Mouse (Mus musculus) c-Kit-negative CD71-positive TER-119-positive erythroid progenitor cells, embryonic 14.5 days (primary cell): ENCODE data around the gene Klf13.
A peak's percentile ranks its signal among the peaks of the same experiment; 100 is the strongest.

Experiments used
- DNase-seq: peaks from one replicate; pipeline ENCODE4 v3.0.0-alpha.2; 2013; ENCODE audit warnings: low read depth, low spot score

Gene Klf13

DNA sequence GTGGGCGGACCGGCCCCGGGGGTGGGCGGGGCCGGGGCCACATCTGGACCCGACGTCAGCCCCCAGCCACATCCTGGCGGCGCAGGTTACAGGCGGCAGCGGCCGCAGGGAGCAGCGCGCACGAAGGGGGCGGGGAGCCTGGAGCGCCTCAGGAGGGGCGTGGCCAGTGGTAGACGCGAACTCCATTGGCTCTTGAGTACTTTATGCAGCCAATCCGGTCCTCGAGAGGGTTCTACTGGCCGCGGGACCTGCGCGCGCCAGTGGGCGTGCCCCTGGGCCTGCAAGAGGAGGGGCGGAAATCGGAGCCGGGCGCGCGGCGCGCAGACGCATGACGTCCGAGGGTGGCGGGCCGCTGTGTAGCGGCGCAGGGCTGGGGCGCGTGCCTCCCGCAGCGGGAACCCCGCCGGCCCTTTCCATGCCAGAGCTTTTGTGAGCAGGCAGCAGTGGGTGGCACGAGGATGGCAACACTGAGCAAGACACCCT, at the start of gene Klf13:
Klf13 (minus strand) TSS at position 2 of the 483 bp plus-strand sequence.
- DNase-seq: peak; percentile 97

DNA sequence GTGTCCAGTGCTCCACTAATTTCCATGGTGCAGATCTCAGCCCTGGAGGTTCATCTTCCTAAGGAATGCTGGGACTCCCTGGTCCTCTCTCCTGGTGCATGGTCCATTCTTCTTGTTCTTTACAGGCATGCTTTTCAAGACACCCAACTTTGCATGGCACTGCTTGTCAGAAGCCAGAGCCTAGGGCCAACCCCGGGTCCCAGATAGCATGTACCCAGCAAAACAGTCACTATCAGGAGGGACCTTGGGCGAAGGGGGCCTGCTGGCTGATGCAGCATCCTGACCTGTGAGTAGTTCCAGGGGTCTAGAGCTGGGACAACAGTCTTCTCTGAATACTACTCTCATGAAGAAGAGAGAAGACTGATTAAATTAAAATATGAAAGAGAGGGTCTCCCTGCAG, 49.7 kb upstream of the Klf13 start:
- no peak for DNase-seq

DNA sequence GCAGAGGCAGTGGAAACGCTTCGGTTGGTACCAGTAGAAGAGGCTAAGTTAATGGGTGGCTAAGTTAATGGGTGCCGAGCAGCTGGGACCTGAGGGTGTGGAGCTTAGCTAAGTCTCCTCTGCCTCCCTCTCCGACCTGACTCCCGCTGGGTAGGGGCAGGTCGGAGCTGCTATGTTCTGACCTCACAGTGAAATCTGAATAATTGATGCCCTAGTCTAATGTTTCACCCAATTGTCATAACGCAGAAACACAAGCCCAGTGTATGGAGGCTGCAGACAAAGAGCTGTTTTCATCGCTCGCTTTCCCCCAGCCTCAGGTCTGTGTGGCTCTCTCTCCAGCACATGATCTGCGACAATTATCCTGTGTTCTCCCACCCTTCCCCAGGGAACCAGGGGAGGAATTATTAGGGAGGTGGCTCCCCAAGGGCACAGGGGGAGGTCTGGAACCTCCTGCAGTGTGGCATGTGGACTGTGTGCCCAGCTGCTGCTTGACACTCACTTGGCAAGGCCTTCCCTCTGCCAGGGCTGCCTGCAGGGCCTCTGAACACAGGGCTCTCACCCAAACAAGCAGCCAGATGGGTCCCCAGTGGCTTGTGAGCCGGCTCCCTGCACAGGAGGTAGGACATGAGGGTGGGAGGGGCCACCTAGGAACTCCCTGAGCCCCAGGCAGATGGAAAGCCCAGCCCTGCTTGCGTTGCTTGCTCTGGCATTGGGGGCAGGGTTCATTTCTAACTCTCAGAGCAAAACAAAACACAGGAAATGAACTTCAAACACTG, 47.9 kb upstream of the Klf13 start:
- no peak for DNase-seq

DNA sequence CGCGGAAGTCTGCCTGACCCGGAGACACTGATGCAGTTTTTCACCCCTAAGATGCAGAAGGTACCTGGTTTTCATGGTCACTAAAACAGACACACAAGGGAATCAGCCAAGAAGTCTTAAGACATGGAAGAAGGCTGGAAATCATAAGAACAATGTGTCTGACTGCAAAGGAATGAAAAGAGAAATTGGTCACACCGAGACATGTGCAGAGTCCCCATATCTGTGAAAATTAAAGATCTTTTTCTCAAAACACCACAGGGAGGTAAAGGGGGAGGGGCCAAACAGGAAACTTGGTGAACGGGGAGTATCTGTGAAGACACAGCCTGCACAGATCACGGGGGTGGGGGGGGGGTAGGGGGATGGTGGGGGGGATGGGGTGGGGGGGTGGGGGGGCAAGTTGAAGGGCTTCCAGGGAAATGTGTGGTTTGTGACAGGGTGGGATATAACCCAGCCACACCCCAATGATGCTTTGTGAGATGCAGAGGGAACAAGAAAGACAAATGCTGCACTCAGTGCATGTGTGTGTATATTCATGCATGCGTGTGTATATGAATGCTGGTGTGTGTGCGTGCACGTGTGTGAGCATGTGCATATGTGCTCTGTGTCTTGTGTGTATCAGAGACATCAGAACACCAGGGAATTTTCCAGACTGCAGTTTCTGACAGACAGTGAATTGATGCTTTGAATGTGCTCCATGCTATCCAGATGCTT, 47.1 kb upstream of the Klf13 start:
- DNase-seq: no peak

DNA sequence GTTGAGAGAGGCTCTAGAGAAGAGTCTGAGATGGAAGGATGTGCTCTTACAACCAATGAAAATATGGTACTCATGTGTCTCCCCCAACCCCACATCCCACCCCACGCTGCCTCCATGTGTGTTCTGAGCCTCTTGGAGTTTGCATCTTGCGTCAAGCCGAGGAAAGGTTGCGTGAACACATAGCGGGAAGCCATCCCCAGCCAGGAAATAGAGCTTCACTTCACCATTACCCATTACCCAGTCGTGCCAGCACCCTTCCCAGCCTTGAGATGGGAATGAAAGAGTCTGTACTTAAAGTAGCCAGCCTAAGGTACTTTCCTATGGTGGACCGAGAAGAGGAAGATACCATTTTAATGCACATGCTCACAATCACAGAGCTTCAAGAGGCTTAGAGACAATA, 46.6 kb upstream of the Klf13 start:
- DNase-seq: no peak

DNA sequence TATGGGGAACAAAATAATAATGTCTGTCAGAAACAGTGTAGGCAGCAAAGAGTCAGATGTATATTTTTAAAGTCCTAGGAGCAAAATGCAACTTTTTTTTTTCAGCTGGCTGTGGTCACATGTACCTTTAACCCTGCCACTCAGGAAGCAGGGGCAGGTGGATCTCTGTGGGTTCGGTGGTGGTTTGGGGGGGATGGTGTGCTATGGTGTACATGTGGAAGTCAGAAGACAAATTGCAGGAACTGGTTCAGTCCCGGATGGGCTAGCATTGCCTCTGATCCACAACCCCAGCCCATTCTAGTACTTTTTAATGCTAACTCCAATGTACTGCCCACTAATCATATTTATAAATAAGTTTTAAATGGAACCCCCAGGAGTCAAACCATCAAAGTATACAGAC, 45.6 kb upstream of the Klf13 start:
- DNase-seq: no peak

DNA sequence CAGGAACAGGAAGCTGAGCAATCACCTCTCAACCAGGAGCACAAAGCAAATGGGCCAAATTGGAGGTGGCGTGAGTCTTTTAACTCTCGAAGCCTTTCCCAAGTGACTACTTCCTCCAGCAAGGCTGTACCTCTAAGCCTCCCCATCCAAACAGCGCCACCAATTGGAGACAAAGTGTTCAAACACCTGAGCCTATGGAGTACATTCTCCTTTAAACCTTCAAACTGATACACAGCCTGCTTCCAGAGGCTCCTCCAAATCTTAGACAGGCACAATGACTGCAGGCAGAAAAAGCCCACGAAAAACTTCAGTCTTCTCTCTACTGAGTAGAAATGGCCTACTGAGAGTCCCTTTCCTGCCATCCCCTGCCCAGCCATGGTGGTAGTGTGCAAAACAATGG, 38.9 kb upstream of the Klf13 start:
- DNase-seq: no peak

DNA sequence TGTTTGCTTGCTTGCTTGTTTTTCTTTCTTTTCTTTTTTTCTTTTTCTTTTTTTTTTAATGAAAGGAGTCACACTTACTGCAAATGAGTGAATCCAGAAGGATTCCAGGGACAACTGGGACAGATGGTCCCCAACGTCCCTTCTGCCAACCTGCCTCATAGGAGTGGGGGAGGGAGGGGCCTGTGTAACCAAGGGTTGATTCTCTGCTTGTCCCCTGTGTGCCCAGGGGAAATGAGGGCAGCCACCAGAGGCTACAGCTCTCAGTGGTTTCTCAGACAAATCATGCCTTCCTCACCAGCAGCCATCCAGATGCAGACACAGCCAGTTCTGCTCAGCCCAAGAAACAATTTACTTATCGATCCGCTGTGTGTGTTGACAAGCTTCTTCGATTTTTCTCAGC, 32.3 kb upstream of the Klf13 start:
- no peak for DNase-seq

DNA sequence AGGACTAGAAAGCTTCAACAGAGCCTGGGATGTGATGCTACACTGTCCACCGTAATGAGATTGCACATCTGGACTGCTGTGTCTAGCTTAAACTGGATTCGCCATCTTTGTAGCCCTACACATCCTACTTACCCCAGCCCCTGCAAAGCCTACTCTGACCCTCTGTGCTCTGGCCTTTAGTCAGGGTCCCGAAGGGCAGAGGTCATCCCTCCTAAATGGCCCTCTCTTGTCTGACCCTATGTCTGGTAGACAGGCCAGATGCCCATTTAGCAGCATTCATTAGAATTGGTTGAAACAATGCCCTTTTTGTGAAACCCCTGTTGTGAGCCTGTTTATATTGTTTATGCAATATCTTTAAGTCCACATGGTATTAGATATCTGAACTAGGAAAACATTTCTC, 31.2 kb upstream of the Klf13 start:
- DNase-seq: no peak

DNA sequence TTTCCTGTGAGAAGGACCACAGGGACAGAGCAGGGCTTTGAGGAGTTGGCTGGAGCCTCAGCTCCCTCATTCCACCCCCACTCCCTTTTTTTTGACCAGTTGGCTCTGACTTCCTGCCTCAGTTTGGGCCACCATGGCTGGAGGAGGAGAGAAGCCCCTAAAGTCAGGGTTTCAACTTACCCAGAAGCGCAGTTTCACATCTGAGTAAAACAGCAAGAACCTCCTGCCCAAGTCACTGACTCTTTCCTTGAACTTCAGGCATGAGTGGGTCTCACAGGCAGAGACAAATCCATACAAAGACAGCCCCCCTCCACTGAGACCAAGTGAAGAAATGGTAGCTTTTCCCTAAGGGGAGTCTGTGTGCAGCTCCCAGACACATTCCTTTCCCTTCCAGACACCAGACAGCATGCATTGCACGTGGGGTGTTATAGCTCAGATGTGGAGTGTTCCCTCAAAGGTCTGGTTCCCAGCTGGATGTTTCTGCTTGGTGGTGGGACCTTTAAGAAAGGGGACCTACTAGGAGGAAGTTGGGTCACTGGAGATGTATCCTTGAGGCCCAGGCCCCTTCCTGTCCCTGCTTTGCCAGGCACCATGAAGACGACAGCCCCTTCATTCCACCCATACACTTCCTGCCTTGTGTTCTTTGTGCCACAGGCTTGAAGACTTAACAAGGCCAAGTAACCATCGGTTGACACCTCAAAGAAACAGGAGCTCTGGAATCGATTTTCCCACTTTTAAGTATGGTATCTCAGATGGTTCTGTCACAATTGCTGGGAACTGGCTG, 27.1 kb upstream of the Klf13 start:
- no peak for DNase-seq

DNA sequence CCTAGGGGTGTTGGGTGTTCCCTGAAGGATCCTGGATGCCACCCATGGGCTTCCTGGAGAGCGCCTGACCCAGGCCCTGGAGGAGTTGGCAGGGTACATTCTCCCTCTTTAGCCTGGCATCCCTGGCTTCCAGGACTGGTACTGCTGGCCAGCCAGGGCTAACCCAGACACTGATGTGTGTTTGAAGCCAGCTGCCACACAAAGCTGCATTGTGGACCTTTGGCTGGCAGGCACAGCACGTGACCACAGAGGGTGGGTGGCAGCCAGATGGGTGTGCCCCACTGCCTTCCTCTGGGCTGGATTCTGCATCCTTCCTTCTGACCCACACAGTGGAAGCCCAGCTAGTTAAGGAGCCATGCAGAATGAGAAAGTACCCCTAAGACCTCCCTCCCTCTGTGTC, 26.4 kb upstream of the Klf13 start:
- DNase-seq: no peak

DNA sequence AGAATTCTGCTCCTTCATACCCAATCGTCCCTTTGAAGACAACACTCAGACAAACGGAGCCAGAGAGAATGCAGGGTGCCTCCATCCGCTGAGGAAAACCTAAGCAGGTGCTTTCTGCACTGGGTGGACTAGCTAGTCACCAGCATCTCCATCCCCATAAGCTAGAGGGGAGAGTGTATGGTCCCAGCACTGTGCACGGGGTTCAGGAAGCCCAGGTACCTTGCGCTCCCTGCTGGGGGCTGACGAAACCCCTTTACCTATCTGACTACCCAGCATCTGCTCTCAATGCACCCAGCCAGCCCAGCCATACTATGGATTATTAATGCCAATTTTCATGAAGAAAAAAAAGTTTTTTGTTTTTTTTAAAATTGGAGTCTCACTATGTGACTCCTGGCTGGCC, 25.4 kb upstream of the Klf13 start:
- no peak for DNase-seq

DNA sequence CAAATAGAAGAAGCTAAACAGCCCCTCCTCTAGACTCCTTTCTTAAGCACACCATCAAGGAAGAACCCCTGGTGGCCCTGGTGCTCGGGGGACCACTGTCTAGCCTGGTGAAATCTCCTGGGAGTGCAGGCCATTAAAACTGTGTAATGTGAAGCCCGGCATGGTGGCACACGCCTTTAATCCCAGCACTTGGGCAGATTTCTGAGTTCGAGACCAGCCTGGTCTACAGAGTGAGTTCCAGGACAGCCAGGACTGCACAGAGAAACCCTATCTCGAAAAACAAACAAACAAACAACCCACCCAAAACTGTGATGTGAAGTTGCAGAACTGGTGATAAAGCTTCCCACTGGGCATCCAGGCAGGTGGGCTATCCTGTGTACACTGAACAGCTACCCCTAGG, 24.9 kb upstream of the Klf13 start:
- no peak for DNase-seq

DNA sequence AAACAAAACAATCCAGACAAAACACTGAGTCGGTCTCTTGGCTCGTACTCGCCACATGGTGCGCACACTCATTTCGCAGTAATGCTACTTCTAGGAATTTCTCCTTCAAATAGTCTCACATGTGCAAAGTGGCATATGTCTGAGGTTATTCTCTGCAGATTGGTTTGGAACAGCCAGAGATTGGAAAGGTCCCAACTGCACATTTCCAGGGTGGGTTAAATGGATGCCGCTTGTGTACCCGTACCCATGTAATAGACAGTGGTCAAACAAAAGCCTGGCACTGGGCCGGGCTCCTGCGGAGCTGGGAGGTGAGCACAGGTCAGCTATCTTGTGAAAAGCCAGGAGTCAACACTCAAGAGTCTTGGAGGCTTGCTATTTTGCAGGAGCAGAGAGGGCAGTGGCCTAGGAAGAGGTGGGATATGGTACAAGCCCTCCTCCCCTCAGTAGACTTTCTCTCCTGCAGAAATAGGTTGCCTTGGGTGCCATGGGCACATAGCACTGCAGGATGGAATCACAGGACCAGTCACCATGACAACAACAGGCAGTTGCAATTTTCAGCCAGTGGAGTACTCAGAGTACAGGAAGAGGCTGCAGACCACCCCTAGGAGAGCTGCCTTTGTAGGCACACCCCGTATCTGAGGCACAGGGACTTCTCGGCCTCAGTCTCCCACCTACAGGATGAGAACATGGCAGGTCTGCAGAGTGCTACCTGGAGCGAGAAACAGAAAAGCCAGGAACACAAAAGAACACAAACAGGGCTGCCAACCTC, 19.3 kb upstream of the Klf13 start:
- DNase-seq: no peak

DNA sequence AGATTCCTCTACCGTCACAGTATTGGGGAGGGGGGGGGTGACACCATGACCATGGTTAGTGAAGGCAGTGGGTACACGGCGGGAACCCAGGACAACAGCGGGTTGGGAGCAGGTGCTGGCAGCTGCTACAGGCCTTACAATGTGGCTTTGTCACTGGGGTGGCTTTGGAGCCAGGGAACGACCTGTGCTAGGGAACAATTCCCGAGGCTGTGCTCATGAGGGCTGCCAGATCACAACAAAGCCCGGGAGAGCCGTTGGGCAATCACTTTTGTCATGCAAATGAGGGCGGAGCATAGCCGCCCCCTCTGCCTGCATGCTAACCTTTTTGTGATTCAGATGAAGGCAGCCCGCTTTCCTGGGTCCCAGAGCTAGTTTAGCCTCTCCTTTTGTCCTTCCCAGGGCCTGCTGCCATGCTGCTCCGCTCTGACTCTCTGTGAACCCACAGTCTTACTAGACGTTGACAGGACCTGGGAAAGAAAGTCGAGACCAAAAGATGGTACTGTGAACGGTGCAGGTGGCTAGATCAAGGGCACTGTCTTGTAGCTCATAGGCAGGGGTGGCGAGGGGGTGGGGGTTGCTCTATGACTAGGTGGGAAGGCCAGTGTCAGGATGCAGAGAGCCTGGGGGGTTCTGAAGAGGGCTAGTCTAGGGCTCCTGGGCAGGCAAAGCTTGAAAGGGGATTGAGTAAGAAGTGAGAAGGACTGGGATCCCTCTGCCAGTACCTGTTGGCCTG, 18.4 kb upstream of the Klf13 start:
- DNase-seq: no peak

DNA sequence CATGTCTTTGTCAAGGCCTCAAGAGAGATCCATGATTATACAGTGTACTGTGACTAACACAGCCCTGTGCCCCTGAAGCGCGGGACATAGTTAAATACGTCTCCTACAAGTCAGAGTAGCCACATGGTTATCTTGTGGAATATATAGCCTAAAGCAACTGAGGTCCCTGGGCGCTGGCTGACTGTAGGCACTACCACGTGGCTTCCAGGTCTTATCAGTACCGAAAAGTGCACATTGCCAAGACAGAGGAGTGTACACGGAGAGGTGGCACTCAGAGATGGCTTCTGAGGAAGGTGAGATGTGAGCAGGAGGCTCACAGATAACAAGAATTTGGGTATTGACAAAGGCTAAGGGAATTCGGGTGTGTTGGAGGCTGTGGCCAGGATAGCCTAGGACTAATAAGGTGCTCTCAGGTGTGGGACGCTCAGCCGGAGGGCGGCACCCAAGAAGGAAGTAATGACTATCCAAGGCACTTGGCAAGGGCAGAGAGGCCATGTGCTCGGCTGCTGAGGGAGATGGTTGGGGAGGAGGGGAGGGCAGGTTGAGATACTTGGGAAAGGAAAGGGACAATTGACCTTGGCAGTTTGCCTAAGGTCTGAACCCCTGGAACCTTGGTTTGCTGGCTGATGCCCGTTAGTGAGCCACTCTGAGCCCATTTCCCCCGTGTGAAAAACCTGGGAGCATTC, 17.6 kb upstream of the Klf13 start:
- DNase-seq: peak; percentile 60

DNA sequence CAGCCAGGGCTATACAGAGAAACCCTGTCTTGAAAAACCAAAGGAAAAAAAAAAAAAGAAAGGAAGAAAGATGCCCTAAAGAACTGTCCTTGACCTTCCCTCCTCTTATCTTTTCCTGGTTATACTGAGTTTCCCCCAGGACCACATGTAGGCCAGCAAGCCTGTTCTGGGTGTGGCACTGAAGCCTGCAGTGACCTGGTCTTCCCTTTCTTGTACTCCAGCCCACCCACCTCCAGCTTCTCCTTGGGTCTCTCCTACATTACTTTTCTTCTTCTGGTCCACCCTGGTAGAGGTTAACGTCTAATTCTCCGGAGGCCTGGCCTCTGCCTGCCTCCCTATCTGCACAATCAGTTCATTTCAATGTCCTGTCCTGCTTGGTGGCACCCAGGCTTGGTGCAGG, 16.7 kb upstream of the Klf13 start:
- DNase-seq: no peak

DNA sequence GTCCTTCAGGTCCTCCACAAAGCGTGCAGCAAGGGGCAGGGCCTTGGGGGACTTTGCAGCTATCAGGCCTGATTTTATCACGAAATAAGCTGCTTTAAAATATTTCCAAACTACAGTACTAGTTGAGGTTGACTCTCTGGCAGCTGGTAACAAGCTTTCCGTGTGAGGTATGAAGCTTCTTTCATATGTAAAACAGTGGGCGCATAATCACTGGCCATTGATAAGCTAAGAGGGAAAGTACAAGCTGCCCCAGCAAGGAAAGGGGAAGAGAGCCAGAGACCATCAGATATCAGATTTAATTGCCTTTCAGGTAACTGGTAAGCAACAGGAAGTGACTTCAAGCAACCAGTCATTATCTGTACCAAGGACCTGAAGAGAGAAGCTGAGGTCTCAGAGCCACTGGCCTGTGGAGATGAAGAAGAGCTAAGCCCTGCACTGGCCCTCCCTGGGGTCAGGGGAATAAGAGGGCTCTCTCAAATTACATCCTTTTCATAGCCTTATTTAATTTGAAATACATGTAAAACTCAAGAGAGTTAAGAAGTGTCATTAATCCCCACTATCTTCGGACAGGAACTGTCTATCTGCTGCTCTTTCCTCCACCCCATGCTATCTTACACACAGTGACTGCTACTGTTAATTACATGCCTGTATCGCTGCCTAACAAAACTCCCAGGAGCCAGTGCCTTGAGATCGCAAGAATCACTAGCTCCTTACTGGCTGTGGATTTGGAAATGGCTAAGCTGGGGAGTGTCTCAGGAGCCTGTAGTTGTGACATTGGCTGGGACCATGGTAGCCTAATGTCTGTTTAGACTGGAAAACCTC, 13.6 kb upstream of the Klf13 start:
- no peak for DNase-seq

DNA sequence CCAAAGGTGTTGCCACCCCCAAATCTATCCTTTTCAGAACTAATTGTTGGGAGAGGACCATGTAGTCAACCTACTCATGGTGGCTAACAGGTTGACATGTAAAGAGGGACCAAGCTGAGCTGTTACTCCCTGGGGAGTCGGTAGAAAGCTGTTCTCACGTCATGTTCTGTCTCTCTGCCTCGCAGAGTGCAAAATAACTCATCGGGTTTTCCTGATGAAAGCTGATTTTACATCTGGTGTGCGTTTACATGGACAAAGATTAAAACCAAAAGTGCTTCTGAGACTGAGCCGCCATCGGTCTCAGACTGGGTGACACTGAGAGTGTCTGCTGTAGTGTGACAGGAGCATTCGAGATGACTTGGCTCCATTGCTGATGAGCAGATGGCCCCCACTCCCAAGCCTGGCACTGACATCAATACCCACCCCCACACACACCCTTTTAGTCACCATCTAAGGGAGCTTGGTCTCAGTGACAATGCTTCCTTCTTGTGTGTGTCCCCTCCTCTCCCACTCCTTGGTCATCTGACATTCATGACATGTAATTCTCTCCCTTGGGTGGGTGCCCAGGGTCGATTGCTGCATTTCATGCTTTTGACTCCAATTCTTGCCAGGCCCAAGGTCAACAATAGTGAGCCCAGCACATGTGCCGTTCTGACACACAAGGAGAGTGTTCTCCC, 12.4 kb upstream of the Klf13 start:
- no peak for DNase-seq
